Mouse (Mus musculus) hindbrain, embryonic 13.5 days (tissue): Measurements from ENCODE around the gene Cdc42bpb. TPM values are rescaled to one million over a fixed set of nuclear protein-coding genes. Genes with fewer than 3 reads are reported as not detected.

ENCODE experiments used
- ATAC-seq: fragments of 200-750 bp; cut with Nextera tagmentation; 2 replicates; pipeline ENCODE4 v1.8.0; 2017; ENCODE audit warnings: moderate TSS enrichment; ENCODE audit not compliant: low FRiP score
- H3K27ac ChIP-seq: fragments of 300-500 bp; sonication (generic); 2 replicates; pipeline ENCODE4 v1.5.1; 2015; ENCODE audit warnings: inconsistent platforms, mild to moderate bottlenecking, moderate library complexity
- H3K27me3 ChIP-seq: fragments of 300-500 bp; sonication (generic); 2 replicates; pipeline ENCODE4 v1.6.1; 2015; ENCODE audit warnings: mild to moderate bottlenecking, inconsistent platforms
- H3K36me3 ChIP-seq: fragments of 300-500 bp; sonication (generic); 2 replicates; pipeline ENCODE4 v1.6.1; 2015; ENCODE audit warnings: mild to moderate bottlenecking, inconsistent platforms
- H3K4me1 ChIP-seq: fragments of 300-500 bp; sonication (generic); replicated peaks from 2 replicates; pipeline ENCODE4 v1.6.1; 2015; ENCODE audit warnings: inconsistent platforms
- H3K4me2 ChIP-seq: fragments of 300-500 bp; sonication (generic); 2 replicates; pipeline ENCODE4 v1.6.1; 2015; ENCODE audit warnings: inconsistent platforms, mild to moderate bottlenecking, moderate library complexity
- H3K4me3 ChIP-seq: fragments of 300-500 bp; sonication (generic); 2 replicates; pipeline ENCODE4 v1.5.1; 2015; ENCODE audit warnings: mild to moderate bottlenecking, inconsistent platforms
- H3K9ac ChIP-seq: fragments of 300-500 bp; sonication (generic); 2 replicates; pipeline ENCODE4 v1.6.1; 2015; ENCODE audit warnings: mild to moderate bottlenecking, inconsistent platforms
- H3K9me3 ChIP-seq: fragments of 300-500 bp; sonication (generic); 2 replicates; pipeline ENCODE4 v1.6.1; 2016; ENCODE audit warnings: inconsistent platforms
- WGBS: fragments of 180-500 bp; shearing (Covaris S2); methylation state at CpG from one replicate; pipeline ENCODE4 v1.1.7; 2015; 5-methylcytosine and 5-hydroxymethylcytosine counted together
- polyA plus RNA-seq: library from polyadenylated mRNA; unstranded; fragments of >200 nt; fragmentation: Nextera tagmentation; extraction: Ambion mirVana; gene quantifications from 2 replicates; pipeline ENCODE4 v1.2.1, GENCODE M21; 2015

Cdc42bpb gene
- polyA plus RNA-seq, 1 experiment from 2014 or later, result 35.0 TPM

GRCm38 (mm10) chr12:111325744-111326424, 51.6 kb downstream of the Cdc42bpb start:
- no peak overlapping the region for H3K4me3 ChIP-seq
- no peak overlapping the region for H3K4me2 ChIP-seq
- no peaks in the 10 kb centered on the region for H3K4me1 ChIP-seq
- H3K27ac ChIP-seq, result no peak overlapping the region
- no peak for ATAC-seq
- WGBS, result 91% methylated on average over 18 of the region's 18 CpGs
- H3K9me3 ChIP-seq, result no peaks in the 10 kb centered on the region
- H3K9ac ChIP-seq, result no peak overlapping the region
- no peaks in the 10 kb centered on the region for H3K27me3 ChIP-seq
- H3K36me3 ChIP-seq, result peaks cover 98% of the 10 kb centered on the region

GRCm38 (mm10) chr12:111324949-111325348, 52.6 kb downstream of the Cdc42bpb start:
- Histone ChIP-seq H3K4me2 (no peak overlapping the region), H3K4me3 (no peak overlapping the region), H3K27me3 (no peaks in the 10 kb centered on the region), H3K9ac (no peak overlapping the region), H3K9me3 (no peaks in the 10 kb centered on the region), H3K27ac (no peak overlapping the region), H3K4me1 (no peaks in the 10 kb centered on the region), H3K36me3 (peaks cover 98% of the 10 kb centered on the region)
- 87% methylated on average over 12 of the region's 12 CpGs for WGBS
- ATAC-seq, result no peak

DNA sequence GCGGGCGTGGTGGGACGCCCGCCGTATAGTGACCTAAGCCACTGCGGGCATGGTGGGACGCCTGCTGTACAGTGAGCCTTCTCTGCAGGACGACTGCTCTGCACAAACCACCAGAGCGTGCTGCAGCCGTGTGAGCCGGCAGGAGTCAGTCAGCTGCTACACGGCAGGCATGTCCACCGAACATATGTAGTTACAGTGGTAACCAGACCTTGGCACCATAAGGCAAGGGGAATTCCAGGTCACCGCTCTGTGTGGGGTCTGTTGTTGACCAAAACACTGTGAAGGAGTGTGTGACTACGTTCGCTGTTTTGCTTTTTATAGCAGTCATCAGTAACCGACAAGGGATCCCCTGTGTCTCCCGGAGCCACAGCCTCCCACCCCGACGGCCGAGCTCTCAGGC, 53.0 kb downstream of the Cdc42bpb start:
- H3K27ac ChIP-seq, result no peak overlapping the region
- no peak for ATAC-seq
- no peaks in the 10 kb centered on the region for H3K27me3 ChIP-seq
- H3K4me3 ChIP-seq, result no peak overlapping the region
- H3K36me3 ChIP-seq, result peaks cover 98% of the 10 kb centered on the region
- no peaks in the 10 kb centered on the region for H3K9me3 ChIP-seq
- WGBS, result 95% methylated on average over 21 of the region's 21 CpGs
- no peaks in the 10 kb centered on the region for H3K4me1 ChIP-seq
- no peak overlapping the region for H3K9ac ChIP-seq
- no peak overlapping the region for H3K4me2 ChIP-seq

- Histone ChIP-seq H3K4me2 (no peak overlapping the region), H3K36me3 (peaks cover 98% of the 10 kb centered on the region), H3K27me3 (no peaks in the 10 kb centered on the region), H3K4me1 (no peaks in the 10 kb centered on the region), H3K4me3 (no peak overlapping the region), H3K9ac (no peak overlapping the region), H3K27ac (no peak overlapping the region), H3K9me3 (no peaks in the 10 kb centered on the region)
- ATAC-seq, result no peak
- WGBS, result 95% methylated on average over 4 of the region's 4 CpGs
Observed at GRCm38 (mm10) chr12:111323423-111323822, 54.1 kb downstream of the Cdc42bpb start.

- Histone ChIP-seq H3K4me2 (no peak overlapping the region), H3K27ac (no peak overlapping the region), H3K4me3 (no peak overlapping the region), H3K27me3 (no peaks in the 10 kb centered on the region), H3K36me3 (peaks cover 98% of the 10 kb centered on the region), H3K9ac (no peak overlapping the region), H3K4me1 (no peaks in the 10 kb centered on the region), H3K9me3 (no peaks in the 10 kb centered on the region)
- no peak for ATAC-seq
- 88% methylated on average over 13 of the region's 13 CpGs for WGBS
Observed at GRCm38 (mm10) chr12:111321832-111322231, 55.7 kb downstream of the Cdc42bpb start.

DNA sequence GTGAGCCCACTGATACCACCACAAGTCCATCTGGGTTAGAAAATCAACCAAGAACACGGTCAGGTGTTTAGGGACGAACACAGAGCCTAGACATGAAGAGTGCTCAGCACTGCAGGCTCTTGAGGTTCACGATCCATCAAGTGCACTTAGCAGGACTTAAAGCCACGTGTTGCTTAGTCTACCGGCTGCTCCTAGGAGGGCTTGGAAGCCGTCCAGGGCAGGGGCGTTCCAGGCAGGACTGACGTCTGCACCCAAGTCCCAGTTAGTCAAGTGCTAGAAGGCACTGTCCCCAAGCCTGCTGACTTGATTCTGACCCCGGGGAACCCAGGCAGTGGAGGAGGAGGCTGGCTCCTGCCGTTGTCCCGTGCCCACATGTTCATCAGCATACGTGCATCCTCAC, 57.0 kb downstream of the Cdc42bpb start:
- no peak overlapping the region for H3K4me2 ChIP-seq
- WGBS, result 88% methylated on average over 12 of the region's 12 CpGs
- no peaks in the 10 kb centered on the region for H3K4me1 ChIP-seq
- no peak overlapping the region for H3K9ac ChIP-seq
- no peaks in the 10 kb centered on the region for H3K9me3 ChIP-seq
- no peak overlapping the region for H3K4me3 ChIP-seq
- no peak for ATAC-seq
- peaks cover 99% of the 10 kb centered on the region for H3K36me3 ChIP-seq
- H3K27ac ChIP-seq, result no peak overlapping the region
- H3K27me3 ChIP-seq, result no peaks in the 10 kb centered on the region

- ATAC-seq, result no peak
Observed at GRCm38 (mm10) chr12:111317694-111318093, 59.8 kb downstream of the Cdc42bpb start.

GRCm38 (mm10) chr12:111314273-111314672, 63.2 kb downstream of the Cdc42bpb start:
- no peaks in the 10 kb centered on the region for H3K4me1 ChIP-seq
- ATAC-seq, result no peak
- H3K9me3 ChIP-seq, result no peaks in the 10 kb centered on the region
- no peak overlapping the region for H3K4me3 ChIP-seq
- H3K9ac ChIP-seq, result no peak overlapping the region
- peaks cover 100% of the 10 kb centered on the region for H3K36me3 ChIP-seq
- H3K4me2 ChIP-seq, result no peak overlapping the region
- WGBS, result 95% methylated on average over 7 of the region's 7 CpGs
- H3K27ac ChIP-seq, result no peak overlapping the region
- H3K27me3 ChIP-seq, result no peaks in the 10 kb centered on the region

More at GRCm38 (mm10) chr12:111317694-111318093, 59.8 kb downstream of the Cdc42bpb start:
- Histone ChIP-seq H3K27me3 (no peaks in the 10 kb centered on the region), H3K4me2 (no peak overlapping the region), H3K36me3 (peaks cover 100% of the 10 kb centered on the region), H3K27ac (no peak overlapping the region), H3K9ac (no peak overlapping the region), H3K9me3 (no peaks in the 10 kb centered on the region), H3K4me1 (no peaks in the 10 kb centered on the region), H3K4me3 (no peak overlapping the region)
- 93% methylated on average over 9 of the region's 9 CpGs for WGBS

- Histone ChIP-seq H3K9me3 (no peaks in the 10 kb centered on the region), H3K9ac (no peak overlapping the region), H3K4me3 (no peak overlapping the region), H3K4me2 (no peak overlapping the region), H3K27me3 (no peaks in the 10 kb centered on the region), H3K27ac (no peak overlapping the region), H3K4me1 (no peaks in the 10 kb centered on the region), H3K36me3 (peaks cover 97% of the 10 kb centered on the region)
- no peak for ATAC-seq
- 96% methylated on average over 10 of the region's 10 CpGs for WGBS
Observed at GRCm38 (mm10) chr12:111311775-111312174, 65.7 kb downstream of the Cdc42bpb start.

DNA sequence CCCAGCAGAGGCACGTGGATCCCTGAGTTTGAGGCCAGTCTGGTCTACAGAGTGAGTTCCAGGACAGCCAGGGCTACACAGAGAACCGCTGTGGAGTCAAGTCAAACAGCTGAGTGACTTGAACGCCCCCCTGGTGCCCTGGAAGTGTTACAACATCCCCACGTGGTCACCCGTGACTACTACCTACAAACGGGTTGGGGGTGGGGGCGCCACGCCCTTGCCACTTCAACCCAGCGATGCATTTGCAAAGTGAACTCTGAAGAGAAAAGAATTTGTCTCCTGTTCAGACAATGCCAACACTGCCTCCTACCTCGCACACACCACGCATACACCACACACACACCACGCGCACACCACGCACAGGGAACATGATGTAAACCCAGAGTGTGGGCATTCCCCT, 67.6 kb downstream of the Cdc42bpb start:
- Histone ChIP-seq H3K36me3 (peaks cover 97% of the 10 kb centered on the region), H3K27me3 (no peaks in the 10 kb centered on the region), H3K4me3 (no peak overlapping the region), H3K9ac (no peak overlapping the region), H3K4me1 (no peaks in the 10 kb centered on the region), H3K27ac (no peak overlapping the region), H3K9me3 (no peaks in the 10 kb centered on the region), H3K4me2 (no peak overlapping the region)
- no peak for ATAC-seq
- 89% methylated on average over 14 of the region's 14 CpGs for WGBS

DNA sequence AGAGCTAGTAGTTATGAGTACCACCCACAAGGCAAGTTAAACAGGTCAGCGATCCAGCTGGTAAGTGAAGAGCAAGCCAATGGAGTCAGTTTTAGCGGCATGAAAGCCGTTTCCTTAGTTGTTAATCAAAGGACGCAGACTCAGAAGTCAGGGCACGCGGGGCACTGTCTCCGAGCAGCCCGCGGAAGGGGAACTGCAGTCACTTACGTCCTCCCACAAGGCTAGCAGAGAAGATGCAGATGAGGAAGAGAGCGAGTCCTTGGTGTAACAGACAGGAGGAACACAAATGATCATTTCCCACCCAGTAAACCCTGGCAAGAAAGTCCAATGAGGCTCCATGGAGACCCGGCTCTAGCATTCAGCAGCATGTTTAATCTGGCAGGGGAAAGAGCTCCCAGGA, 68.3 kb downstream of the Cdc42bpb start:
- ATAC-seq, result no peak
- Histone ChIP-seq H3K4me3 (no peak overlapping the region), H3K27me3 (no peaks in the 10 kb centered on the region), H3K9me3 (no peaks in the 10 kb centered on the region), H3K36me3 (peaks cover 97% of the 10 kb centered on the region), H3K27ac (no peak overlapping the region), H3K4me1 (no peaks in the 10 kb centered on the region), H3K4me2 (no peak overlapping the region), H3K9ac (no peak overlapping the region)
- 82% methylated on average over 12 of the region's 12 CpGs for WGBS

DNA sequence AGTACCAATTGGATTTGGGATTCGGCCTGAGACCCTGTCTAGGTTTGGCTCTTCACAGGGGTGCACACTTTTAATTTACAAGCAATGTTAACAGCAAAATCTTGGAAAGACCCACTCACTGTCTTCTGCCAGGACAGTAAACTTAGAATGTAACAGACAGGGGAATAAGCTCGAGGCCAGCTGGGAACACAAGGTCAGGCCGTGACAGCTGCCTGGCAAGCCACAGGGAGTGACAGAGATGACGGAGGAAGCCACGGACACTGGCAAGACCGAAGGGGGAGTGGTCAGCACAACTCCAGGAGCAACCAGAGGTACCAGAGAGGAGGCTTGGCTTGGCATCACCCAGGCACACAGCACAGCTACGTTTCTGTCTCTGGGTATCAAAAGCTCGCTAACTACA, 70.7 kb downstream of the Cdc42bpb start:
- Histone ChIP-seq H3K9ac (no peak overlapping the region), H3K36me3 (peaks cover 97% of the 10 kb centered on the region), H3K4me3 (no peak overlapping the region), H3K27me3 (no peaks in the 10 kb centered on the region), H3K4me1 (no peaks in the 10 kb centered on the region), H3K9me3 (no peaks in the 10 kb centered on the region), H3K27ac (no peak overlapping the region), H3K4me2 (no peak overlapping the region)
- ATAC-seq, result no peak
- WGBS, result 90% methylated on average over 8 of the region's 8 CpGs

- Histone ChIP-seq H3K4me2 (no peak overlapping the region), H3K9ac (no peak overlapping the region), H3K36me3 (peaks cover 94% of the 10 kb centered on the region), H3K9me3 (no peaks in the 10 kb centered on the region), H3K4me3 (no peak overlapping the region), H3K27me3 (no peaks in the 10 kb centered on the region), H3K27ac (no peak overlapping the region), H3K4me1 (no peaks in the 10 kb centered on the region)
- no peak for ATAC-seq
- WGBS, result 89% methylated on average over 8 of the region's 8 CpGs
Observed at GRCm38 (mm10) chr12:111303702-111304337, 73.7 kb downstream of the Cdc42bpb start.
